Mouse (Mus musculus): ENCODE results near the gene Gm36210. TPM values are rescaled to one million over a fixed set of nuclear protein-coding genes. Genes with fewer than 3 reads are reported as not detected.
A peak's percentile ranks its signal among the peaks of the same experiment; 100 is the strongest.

Gm36210 gene
- 0.35 TPM in 1 of 2 replicates, not detected in the other for polyA plus RNA-seq (2014; fragmentation: Nextera tagmentation; extraction: Ambion mirVana)

GRCm38 (mm10) chr7:4906466-4906950 is at the start of gene Gm36210:
Gm36210 (minus strand) TSS chr7:4906516.
- Histone ChIP-seq H3K4me2 (ENCODE audit: low read depth, low read length) (no peak within 1 kb of the TSS), H3K9ac (ENCODE audit: low read depth, low read length) (no peak within 1 kb of the TSS), H3K4me3 (ENCODE audit: low read depth, low read length) (no peak within 1 kb of the TSS), H3K4me1 (ENCODE audit: control insufficient read depth, insufficient read depth, low read length) (no peaks in the 10 kb centered on the region), H3K27me3 (replicated peaks; ENCODE audit: control insufficient read depth, insufficient read depth, low read length) (no peaks in the 10 kb centered on the region), H3K27ac (replicated peaks; ENCODE audit: low read depth, low read length) (no peak within 1 kb of the TSS), H3K36me3 (ENCODE audit: control insufficient read depth, insufficient read depth, low read length) (no peaks in the 10 kb centered on the region), H3K9me3 (ENCODE audit: control insufficient read depth, low read length) (no peaks in the 10 kb centered on the region)
- no peak for DNase-seq (ENCODE audit: low spot score)
- 75% methylated on average over 10 of the region's 10 CpGs for WGBS
- ATAC-seq (ENCODE audit: low read depth) = no peak

GRCm38 (mm10) chr7:4953815-4954445 is 47.6 kb upstream of the Gm36210 start:
- ATAC-seq (ENCODE audit: low read depth) = no peak
- WGBS = 29% methylated on average over 10 of the region's 10 CpGs
- Histone ChIP-seq H3K4me1 (ENCODE audit: control insufficient read depth, insufficient read depth, low read length) (no peaks in the 10 kb centered on the region), H3K27me3 (replicated peaks; ENCODE audit: control insufficient read depth, insufficient read depth, low read length) (no peaks in the 10 kb centered on the region), H3K36me3 (ENCODE audit: control insufficient read depth, insufficient read depth, low read length) (no peaks in the 10 kb centered on the region), H3K9ac (ENCODE audit: low read depth, low read length) (no peak overlapping the region), H3K4me2 (ENCODE audit: low read depth, low read length) (no peak overlapping the region), H3K9me3 (ENCODE audit: control insufficient read depth, low read length) (no peaks in the 10 kb centered on the region), H3K4me3 (ENCODE audit: low read depth, low read length) (no peak overlapping the region), H3K27ac (replicated peaks; ENCODE audit: low read depth, low read length) (no peak overlapping the region)
- no peak for DNase-seq (ENCODE audit: low spot score)

- H3K4me2 ChIP-seq (ENCODE audit: low read depth, low read length) = no peak overlapping the region
- no peak overlapping the region for H3K9ac ChIP-seq (ENCODE audit: low read depth, low read length)
- H3K36me3 ChIP-seq (ENCODE audit: control insufficient read depth, insufficient read depth, low read length) = no peaks in the 10 kb centered on the region
- H3K27ac ChIP-seq (replicated peaks; ENCODE audit: low read depth, low read length) = no peak overlapping the region
- H3K9me3 ChIP-seq (ENCODE audit: control insufficient read depth, low read length) = no peaks in the 10 kb centered on the region
- no peaks in the 10 kb centered on the region for H3K4me1 ChIP-seq (ENCODE audit: control insufficient read depth, insufficient read depth, low read length)
- no peak overlapping the region for H3K4me3 ChIP-seq (ENCODE audit: low read depth, low read length)
- no peaks in the 10 kb centered on the region for H3K27me3 ChIP-seq (replicated peaks; ENCODE audit: control insufficient read depth, insufficient read depth, low read length)
- 80% methylated on average over 19 of the region's 19 CpGs for WGBS
- ATAC-seq (ENCODE audit: low read depth) (no peak), DNase-seq (ENCODE audit: low spot score) (no peak)
These were observed 44.4 kb upstream of the Gm36210 start for GRCm38 (mm10) chr7:4950561-4951342.

DNA sequence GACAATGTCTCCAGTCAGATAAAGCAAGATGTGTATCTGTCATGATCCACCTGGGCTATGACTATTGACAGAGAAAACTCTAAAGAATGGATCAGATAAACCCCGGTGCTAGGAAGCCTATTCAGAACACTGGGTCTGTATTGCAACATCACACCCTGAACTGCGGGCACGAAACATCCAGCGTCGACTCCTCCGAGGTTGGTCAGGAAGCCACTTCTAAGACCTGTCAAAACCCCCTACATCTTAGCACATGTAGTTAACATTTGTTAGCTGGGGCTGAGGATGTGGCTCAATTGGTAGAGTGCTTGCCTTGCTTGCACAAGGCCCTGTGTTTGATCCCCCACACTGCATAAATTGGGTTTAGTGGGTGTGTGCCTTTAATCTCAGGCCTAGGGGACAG is 42.1 kb upstream of the Gm36210 start:
- Histone ChIP-seq H3K27me3 (replicated peaks; ENCODE audit: control insufficient read depth, insufficient read depth, low read length) (no peaks in the 10 kb centered on the region), H3K9me3 (ENCODE audit: control insufficient read depth, low read length) (no peaks in the 10 kb centered on the region), H3K27ac (replicated peaks; ENCODE audit: low read depth, low read length) (no peak overlapping the region), H3K9ac (ENCODE audit: low read depth, low read length) (no peak overlapping the region), H3K36me3 (ENCODE audit: control insufficient read depth, insufficient read depth, low read length) (no peaks in the 10 kb centered on the region), H3K4me2 (ENCODE audit: low read depth, low read length) (no peak overlapping the region), H3K4me1 (ENCODE audit: control insufficient read depth, insufficient read depth, low read length) (no peaks in the 10 kb centered on the region), H3K4me3 (ENCODE audit: low read depth, low read length) (no peak overlapping the region)
- ATAC-seq (ENCODE audit: low read depth) (no peak), DNase-seq (ENCODE audit: low spot score) (no peak)
- 73% methylated on average over 6 of the region's 6 CpGs for WGBS

GRCm38 (mm10) chr7:4947855-4948254 is 41.5 kb upstream of the Gm36210 start:
- 14% methylated on average over 2 of the region's 2 CpGs for whole genome bisulfite sequencing
- ATAC-seq (ENCODE audit: low read depth) (peak; percentile 7; the same call in 1 of the 2 replicates), DNase-seq (ENCODE audit: low spot score) (no peak)
- Histone ChIP-seq H3K4me1 (ENCODE audit: control insufficient read depth, insufficient read depth, low read length) (no peaks in the 10 kb centered on the region), H3K9me3 (ENCODE audit: control insufficient read depth, low read length) (no peaks in the 10 kb centered on the region), H3K27me3 (replicated peaks; ENCODE audit: control insufficient read depth, insufficient read depth, low read length) (no peaks in the 10 kb centered on the region), H3K36me3 (ENCODE audit: control insufficient read depth, insufficient read depth, low read length) (no peaks in the 10 kb centered on the region), H3K27ac (replicated peaks; ENCODE audit: low read depth, low read length) (no peak overlapping the region), H3K4me2 (ENCODE audit: low read depth, low read length) (no peak overlapping the region), H3K9ac (ENCODE audit: low read depth, low read length) (no peak overlapping the region), H3K4me3 (ENCODE audit: low read depth, low read length) (no peak overlapping the region)

DNA sequence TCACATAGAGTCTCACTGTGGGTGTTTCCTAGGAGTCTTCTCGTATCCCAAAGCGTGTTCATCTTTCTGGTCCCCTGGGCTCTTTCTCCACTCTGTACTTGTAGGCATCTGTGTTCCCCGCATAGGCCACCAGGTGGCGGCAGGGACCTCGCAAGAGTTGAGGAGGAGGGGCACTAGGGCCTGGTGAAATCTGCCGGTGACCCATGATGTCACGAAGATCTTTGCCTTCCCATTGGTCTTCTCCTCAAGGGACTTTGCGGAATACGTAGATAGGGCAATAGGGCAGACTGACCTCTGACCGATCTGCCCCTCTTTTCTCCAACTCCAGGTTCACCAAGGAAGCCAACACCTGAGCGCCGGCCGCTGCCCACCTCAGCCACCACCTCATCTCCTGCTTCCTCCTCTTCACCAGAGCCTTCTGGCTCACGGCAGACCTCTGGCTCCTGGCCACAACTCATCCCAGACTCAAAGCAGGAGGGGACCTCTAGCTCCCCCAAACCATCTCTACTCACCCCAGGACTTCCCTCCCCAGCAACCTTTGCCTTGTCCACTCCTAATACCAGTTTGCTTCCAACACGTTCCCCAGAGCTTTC is 37.0 kb upstream of the Gm36210 start:
- H3K27ac ChIP-seq (replicated peaks; ENCODE audit: low read depth, low read length) = no peak overlapping the region
- no peaks in the 10 kb centered on the region for H3K9me3 ChIP-seq (ENCODE audit: control insufficient read depth, low read length)
- H3K4me1 ChIP-seq (ENCODE audit: control insufficient read depth, insufficient read depth, low read length) = no peaks in the 10 kb centered on the region
- H3K27me3 ChIP-seq (replicated peaks; ENCODE audit: control insufficient read depth, insufficient read depth, low read length) = no peaks in the 10 kb centered on the region
- H3K36me3 ChIP-seq (ENCODE audit: control insufficient read depth, insufficient read depth, low read length) = no peaks in the 10 kb centered on the region
- H3K4me3 ChIP-seq (ENCODE audit: low read depth, low read length) = peak overlapping the region; percentile 34
- WGBS = 18% methylated on average over 15 of the region's 15 CpGs
- peak overlapping the region; percentile 58 for H3K4me2 ChIP-seq (ENCODE audit: low read depth, low read length)
- peak; percentile 86 for ATAC-seq (ENCODE audit: low read depth)
- H3K9ac ChIP-seq (ENCODE audit: low read depth, low read length) = no peak overlapping the region
- peak; percentile 94 for DNase-seq (ENCODE audit: low spot score)

GRCm38 (mm10) chr7:4942673-4943072 is 36.4 kb upstream of the Gm36210 start:
- no peak for ATAC-seq (ENCODE audit: low read depth)
- 46% methylated on average over 5 of the region's 5 CpGs for WGBS
- Histone ChIP-seq H3K4me2 (ENCODE audit: low read depth, low read length) (no peak overlapping the region), H3K4me1 (ENCODE audit: control insufficient read depth, insufficient read depth, low read length) (no peaks in the 10 kb centered on the region), H3K9ac (ENCODE audit: low read depth, low read length) (no peak overlapping the region), H3K4me3 (ENCODE audit: low read depth, low read length) (no peak overlapping the region), H3K27me3 (replicated peaks; ENCODE audit: control insufficient read depth, insufficient read depth, low read length) (no peaks in the 10 kb centered on the region), H3K9me3 (ENCODE audit: control insufficient read depth, low read length) (no peaks in the 10 kb centered on the region), H3K36me3 (ENCODE audit: control insufficient read depth, insufficient read depth, low read length) (no peaks in the 10 kb centered on the region), H3K27ac (replicated peaks; ENCODE audit: low read depth, low read length) (no peak overlapping the region)
- DNase-seq (ENCODE audit: low spot score) = no peak

GRCm38 (mm10) chr7:4940068-4940479 is 33.8 kb upstream of the Gm36210 start:
- Histone ChIP-seq H3K9ac (ENCODE audit: low read depth, low read length) (no peak overlapping the region), H3K4me2 (ENCODE audit: low read depth, low read length) (no peak overlapping the region), H3K36me3 (ENCODE audit: control insufficient read depth, insufficient read depth, low read length) (no peaks in the 10 kb centered on the region), H3K4me3 (ENCODE audit: low read depth, low read length) (no peak overlapping the region), H3K27me3 (replicated peaks; ENCODE audit: control insufficient read depth, insufficient read depth, low read length) (no peaks in the 10 kb centered on the region), H3K27ac (replicated peaks; ENCODE audit: low read depth, low read length) (no peak overlapping the region), H3K4me1 (ENCODE audit: control insufficient read depth, insufficient read depth, low read length) (no peaks in the 10 kb centered on the region), H3K9me3 (ENCODE audit: control insufficient read depth, low read length) (no peaks in the 10 kb centered on the region)
- DNase-seq (ENCODE audit: low spot score) (peak; percentile 76), ATAC-seq (ENCODE audit: low read depth) (peak; percentile 49; the same call in 1 of the 2 replicates)
- WGBS = 29% methylated on average over 9 of the region's 9 CpGs

All from embryonic facial prominence, embryonic 14.5 days (tissue).